Mouse (Mus musculus): ENCODE results near the gene Susd3. TPM values are rescaled to one million over a fixed set of nuclear protein-coding genes. Genes with fewer than 3 reads are reported as not detected.

Susd3 gene
- polyA plus RNA-seq, 1 experiment from 2014 or later, result 1.3 TPM

DNA sequence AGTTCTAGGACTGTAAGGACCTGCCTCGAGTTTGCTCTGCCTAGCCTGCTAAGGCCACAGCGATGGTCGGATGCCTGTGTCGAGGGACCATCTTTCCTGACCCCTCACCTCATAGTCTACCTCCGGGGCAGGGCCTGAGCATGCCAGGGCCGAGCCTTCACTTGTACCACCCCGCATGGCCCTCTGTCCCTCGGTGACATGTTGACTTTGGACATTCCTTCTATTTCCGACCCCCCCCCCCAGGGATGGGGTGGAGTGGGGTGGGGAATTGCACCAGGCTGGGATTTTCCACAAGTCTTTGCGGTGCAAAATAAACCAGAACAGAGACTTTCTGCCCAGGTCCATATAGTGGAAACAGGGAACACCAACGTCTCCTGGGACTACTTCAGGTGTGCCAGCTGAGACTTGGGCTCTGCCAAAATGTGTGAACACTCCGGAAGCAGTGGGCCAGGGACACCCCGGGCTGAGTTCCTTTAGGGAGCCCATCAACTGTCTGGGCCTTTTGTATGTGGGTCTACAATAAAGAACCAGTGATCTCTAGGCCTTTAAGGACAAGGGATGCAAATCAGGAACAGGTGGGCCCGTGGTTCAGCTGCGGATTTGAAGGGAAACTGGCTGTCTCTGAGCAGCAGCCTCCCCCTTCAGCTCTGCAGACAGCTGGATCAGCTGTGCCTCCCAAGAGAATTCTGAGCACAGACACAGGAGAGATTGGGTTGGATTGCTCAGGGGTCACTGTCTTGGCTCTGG, 60.1 kb downstream of the Susd3 start:
- H3K27me3 ChIP-seq (ENCODE audit: control insufficient read depth, insufficient read depth, low read length), result no peaks in the 10 kb centered on the region
- H3K27ac ChIP-seq (replicated peaks; ENCODE audit: low read depth, low read length), result no peak overlapping the region
- H3K9ac ChIP-seq (replicated peaks; ENCODE audit: low read length), result no peak overlapping the region
- H3K4me1 ChIP-seq (ENCODE audit: control insufficient read depth, insufficient read depth, low read length), result 0 out of 2 replicates have a peak, but pooled peaks cover 2% of the 10 kb centered on the region
- no peaks in the 10 kb centered on the region for H3K9me3 ChIP-seq (replicated peaks; ENCODE audit: control insufficient read depth, low read length)
- no peak for ATAC-seq (replicated peaks; ENCODE audit: insufficient number of reproducible peaks, low FRiP score, low TSS enrichment, low read depth)
- no peaks in the 10 kb centered on the region for H3K36me3 ChIP-seq (replicated peaks; ENCODE audit: control insufficient read depth, insufficient read depth, low read depth, low read length)
- H3K4me2 ChIP-seq (ENCODE audit: low read depth, low read length), result peak overlapping the region; percentile 97
- DNase-seq (ENCODE audit: low spot score), result peak; percentile 66
- 20% methylated on average over 15 of the region's 15 CpGs for WGBS
- H3K4me3 ChIP-seq (ENCODE audit: low read depth, low read length), result peak overlapping the region; percentile 69

DNA sequence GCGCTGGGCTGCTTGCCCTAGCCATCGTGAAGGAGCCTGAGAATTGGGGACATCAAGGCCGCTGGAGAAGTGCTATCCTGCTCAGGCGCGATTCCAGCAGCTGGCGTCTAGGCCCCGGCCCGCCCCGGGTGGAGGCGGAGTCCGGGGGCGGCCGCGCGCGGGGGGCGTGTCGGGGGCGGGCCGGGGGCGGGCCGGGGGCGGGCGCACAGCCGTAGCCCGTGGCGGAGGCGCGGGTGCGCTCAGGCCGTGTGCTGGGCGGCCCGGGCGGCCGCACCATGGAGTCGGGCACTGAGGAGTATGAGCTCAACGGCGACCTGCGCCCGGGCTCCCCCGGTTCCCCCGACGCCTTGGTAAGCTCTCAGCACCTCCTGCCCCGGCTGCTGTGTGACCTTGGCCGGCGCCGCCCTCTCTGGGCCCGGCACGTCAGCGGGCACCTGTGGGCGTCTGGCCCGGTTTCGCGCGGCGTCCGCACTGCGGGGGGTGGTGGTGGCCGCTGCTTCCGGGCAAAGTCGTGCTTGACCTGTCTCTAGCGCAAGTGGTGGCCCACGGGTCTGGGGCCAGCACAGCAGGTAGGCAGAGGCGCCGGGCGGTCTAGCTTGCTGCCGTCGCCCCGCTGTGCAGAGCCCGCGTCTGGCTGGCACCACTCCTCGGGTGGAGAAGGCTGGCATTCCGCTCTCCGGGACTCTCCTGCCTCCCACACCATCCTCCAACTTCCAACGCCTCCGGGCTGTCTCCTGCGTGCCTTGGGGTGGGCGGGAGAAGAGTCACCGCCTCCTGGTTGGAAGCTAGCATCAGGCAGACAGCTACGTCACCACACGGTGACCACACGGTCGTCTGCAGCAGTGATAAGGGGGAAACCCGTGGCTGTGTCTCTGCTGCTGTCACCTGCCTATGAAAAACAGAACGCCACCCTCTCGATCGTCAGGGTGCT, 61.0 kb downstream of the Susd3 start, which contains the start of gene Ninj1:
Gene Ninj1 (plus strand): TSS at position 198 of the 931 bp plus-strand sequence.
- no peaks in the 10 kb centered on the region for H3K27me3 ChIP-seq (ENCODE audit: control insufficient read depth, insufficient read depth, low read length)

DNA sequence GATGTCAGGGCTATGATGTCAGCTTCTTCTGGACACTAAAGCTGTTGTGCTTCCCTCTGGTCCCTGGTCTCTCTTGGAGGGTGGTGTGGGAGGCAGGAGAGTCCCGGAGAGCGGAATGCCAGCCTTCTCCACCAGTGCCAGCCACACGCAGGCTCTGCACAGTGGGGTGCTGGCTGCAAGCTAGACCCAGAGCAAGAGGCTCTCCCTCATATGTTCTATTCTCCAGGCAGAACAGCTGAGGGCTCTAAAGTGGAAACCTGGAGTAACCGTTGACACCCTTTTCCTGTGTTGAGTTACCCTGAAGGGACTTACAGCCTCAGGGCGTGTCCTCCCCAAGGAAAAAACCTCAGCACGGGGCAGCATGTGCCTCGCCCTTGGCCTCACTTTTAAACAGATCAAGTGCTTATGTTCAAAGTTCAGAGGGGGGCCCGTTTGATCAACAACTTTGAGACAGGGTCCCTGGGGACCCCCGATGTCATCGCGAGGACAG, 61.7 kb downstream of the Susd3 start:
- DNase-seq (ENCODE audit: low spot score) (no peak), ATAC-seq (replicated peaks; ENCODE audit: insufficient number of reproducible peaks, low FRiP score, low TSS enrichment, low read depth) (peak; percentile 10; the same call in 1 of the 2 replicates)
- Histone ChIP-seq H3K27me3 (ENCODE audit: control insufficient read depth, insufficient read depth, low read length) (no peaks in the 10 kb centered on the region), H3K4me1 (ENCODE audit: control insufficient read depth, insufficient read depth, low read length) (0 out of 2 replicates have a peak, but pooled peaks cover 2% of the 10 kb centered on the region), H3K36me3 (replicated peaks; ENCODE audit: control insufficient read depth, insufficient read depth, low read depth, low read length) (no peaks in the 10 kb centered on the region), H3K27ac (replicated peaks; ENCODE audit: low read depth, low read length) (no peak overlapping the region), H3K4me2 (ENCODE audit: low read depth, low read length) (peak overlapping the region; percentile 97), H3K9me3 (replicated peaks; ENCODE audit: control insufficient read depth, low read length) (no peaks in the 10 kb centered on the region), H3K9ac (replicated peaks; ENCODE audit: low read length) (peak overlapping the region; percentile 66), H3K4me3 (ENCODE audit: low read depth, low read length) (peak overlapping the region; percentile 69; the same call in 1 of the 2 replicates)
- 16% methylated on average over 11 of the region's 11 CpGs for WGBS

More for the DNA sequence above, 61.0 kb downstream of the Susd3 start, which contains the start of gene Ninj1:
- Histone ChIP-seq H3K36me3 (replicated peaks; ENCODE audit: control insufficient read depth, insufficient read depth, low read depth, low read length) (no peaks in the 10 kb centered on the region), H3K9ac (replicated peaks; ENCODE audit: low read length) (peak within 1 kb of the TSS; percentile 69), H3K27ac (replicated peaks; ENCODE audit: low read depth, low read length) (no peak within 1 kb of the TSS), H3K9me3 (replicated peaks; ENCODE audit: control insufficient read depth, low read length) (no peaks in the 10 kb centered on the region), H3K4me1 (ENCODE audit: control insufficient read depth, insufficient read depth, low read length) (0 out of 2 replicates have a peak, but pooled peaks cover 2% of the 10 kb centered on the region), H3K4me2 (ENCODE audit: low read depth, low read length) (peak within 1 kb of the TSS; percentile 97), H3K4me3 (ENCODE audit: low read depth, low read length) (peak within 1 kb of the TSS; percentile 69)
- WGBS, result 1% methylated on average over 77 of the region's 87 CpGs
- peak; percentile 84 for DNase-seq (ENCODE audit: low spot score)
- peak; percentile 89 for ATAC-seq (replicated peaks; ENCODE audit: insufficient number of reproducible peaks, low FRiP score, low TSS enrichment, low read depth)

DNA sequence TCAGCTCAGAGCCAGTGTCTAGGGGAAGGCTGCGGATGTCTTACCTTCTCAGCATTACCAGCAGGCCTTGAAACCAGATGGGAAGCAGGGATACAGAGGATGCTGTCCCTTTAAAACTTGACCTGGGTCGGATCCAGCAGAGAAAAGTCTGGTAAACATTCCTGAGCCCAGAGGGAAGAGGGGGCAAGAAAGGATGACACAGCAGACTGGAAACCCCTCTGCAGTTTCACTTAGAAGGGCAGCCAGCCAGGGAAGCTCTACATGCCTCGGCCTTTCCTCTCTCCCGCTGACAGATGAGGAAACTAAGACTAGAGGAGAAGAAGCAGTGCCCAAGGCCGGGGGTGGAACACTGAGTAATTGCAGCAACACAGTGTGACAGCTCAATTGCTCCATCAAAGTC, 64.9 kb downstream of the Susd3 start:
- 44% methylated on average over 5 of the region's 5 CpGs for WGBS
- Histone ChIP-seq H3K4me2 (ENCODE audit: low read depth, low read length) (no peak overlapping the region), H3K27me3 (ENCODE audit: control insufficient read depth, insufficient read depth, low read length) (no peaks in the 10 kb centered on the region), H3K36me3 (replicated peaks; ENCODE audit: control insufficient read depth, insufficient read depth, low read depth, low read length) (no peaks in the 10 kb centered on the region), H3K27ac (replicated peaks; ENCODE audit: low read depth, low read length) (no peak overlapping the region), H3K9ac (replicated peaks; ENCODE audit: low read length) (no peak overlapping the region), H3K4me1 (ENCODE audit: control insufficient read depth, insufficient read depth, low read length) (0 out of 2 replicates have a peak, but pooled peaks cover under 1% of the 10 kb centered on the region), H3K9me3 (replicated peaks; ENCODE audit: control insufficient read depth, low read length) (no peaks in the 10 kb centered on the region), H3K4me3 (ENCODE audit: low read depth, low read length) (no peak overlapping the region)
- ATAC-seq (replicated peaks; ENCODE audit: insufficient number of reproducible peaks, low FRiP score, low TSS enrichment, low read depth), result no peak
- no peak for DNase-seq (ENCODE audit: low spot score)

DNA sequence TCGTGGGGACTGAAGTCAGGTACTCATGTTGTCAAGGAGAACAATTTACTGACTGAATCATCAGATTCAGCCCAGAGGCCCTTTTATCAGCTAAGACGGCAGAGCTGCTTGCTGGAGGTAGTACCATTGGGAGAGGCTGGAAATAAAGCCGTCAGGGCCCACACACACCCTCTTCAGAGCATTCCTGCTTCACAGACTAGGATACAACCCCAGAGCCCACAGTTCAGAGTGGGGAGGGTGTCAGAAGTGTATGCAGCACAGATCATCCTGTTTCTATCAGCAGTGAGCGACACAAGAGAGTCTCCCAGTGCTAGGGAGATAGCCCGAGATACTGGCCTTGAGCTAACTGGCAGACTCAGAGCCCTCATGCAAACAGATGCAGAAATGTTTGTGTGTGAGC, 65.3 kb downstream of the Susd3 start:
- WGBS, result 72% methylated on average over 5 of the region's 5 CpGs
- DNase-seq (ENCODE audit: low spot score) (no peak), ATAC-seq (replicated peaks; ENCODE audit: insufficient number of reproducible peaks, low FRiP score, low TSS enrichment, low read depth) (no peak)
- no peak overlapping the region for H3K4me2 ChIP-seq (ENCODE audit: low read depth, low read length)
- no peaks in the 10 kb centered on the region for H3K9me3 ChIP-seq (replicated peaks; ENCODE audit: control insufficient read depth, low read length)
- H3K4me1 ChIP-seq (ENCODE audit: control insufficient read depth, insufficient read depth, low read length), result no peaks in the 10 kb centered on the region
- no peak overlapping the region for H3K4me3 ChIP-seq (ENCODE audit: low read depth, low read length)
- no peak overlapping the region for H3K27ac ChIP-seq (replicated peaks; ENCODE audit: low read depth, low read length)
- H3K9ac ChIP-seq (replicated peaks; ENCODE audit: low read length), result no peak overlapping the region
- H3K36me3 ChIP-seq (replicated peaks; ENCODE audit: control insufficient read depth, insufficient read depth, low read depth, low read length), result no peaks in the 10 kb centered on the region
- H3K27me3 ChIP-seq (ENCODE audit: control insufficient read depth, insufficient read depth, low read length), result no peaks in the 10 kb centered on the region

DNA sequence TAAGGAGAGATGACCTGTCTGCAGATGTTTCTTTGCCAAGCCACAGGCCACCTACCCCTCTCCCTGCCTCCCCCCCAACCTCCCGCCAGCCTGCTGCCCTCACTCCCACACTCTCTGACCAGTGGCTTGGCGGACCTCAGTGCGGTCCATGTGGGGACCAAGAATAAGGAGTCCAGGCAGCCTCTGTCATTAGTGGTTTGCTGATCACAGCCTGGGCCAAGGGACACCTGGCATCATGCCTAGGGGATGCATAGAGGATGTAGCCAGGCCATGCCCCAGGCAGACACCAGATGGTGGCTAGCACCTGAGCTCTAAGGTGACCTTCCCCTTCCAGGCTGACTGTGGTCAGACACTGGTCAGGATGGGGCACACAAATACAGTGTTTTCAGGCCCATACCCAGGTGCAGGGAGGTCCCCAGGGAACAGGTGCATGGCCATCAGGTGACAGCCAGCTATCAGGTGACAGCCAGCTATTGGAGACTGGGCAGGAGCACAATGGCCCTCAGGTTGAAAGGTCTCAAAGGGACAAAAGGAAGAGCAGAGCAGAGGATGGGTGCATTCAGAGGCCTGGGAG, 67.0 kb downstream of the Susd3 start:
- Histone ChIP-seq H3K27ac (replicated peaks; ENCODE audit: low read depth, low read length) (no peak overlapping the region), H3K4me2 (ENCODE audit: low read depth, low read length) (no peak overlapping the region), H3K27me3 (ENCODE audit: control insufficient read depth, insufficient read depth, low read length) (no peaks in the 10 kb centered on the region), H3K9ac (replicated peaks; ENCODE audit: low read length) (no peak overlapping the region), H3K4me1 (ENCODE audit: control insufficient read depth, insufficient read depth, low read length) (no peaks in the 10 kb centered on the region), H3K36me3 (replicated peaks; ENCODE audit: control insufficient read depth, insufficient read depth, low read depth, low read length) (no peaks in the 10 kb centered on the region), H3K9me3 (replicated peaks; ENCODE audit: control insufficient read depth, low read length) (no peaks in the 10 kb centered on the region), H3K4me3 (ENCODE audit: low read depth, low read length) (no peak overlapping the region)
- ATAC-seq (replicated peaks; ENCODE audit: insufficient number of reproducible peaks, low FRiP score, low TSS enrichment, low read depth), result no peak
- WGBS, result 95% methylated on average over 3 of the region's 3 CpGs
- DNase-seq (ENCODE audit: low spot score), result no peak

DNA sequence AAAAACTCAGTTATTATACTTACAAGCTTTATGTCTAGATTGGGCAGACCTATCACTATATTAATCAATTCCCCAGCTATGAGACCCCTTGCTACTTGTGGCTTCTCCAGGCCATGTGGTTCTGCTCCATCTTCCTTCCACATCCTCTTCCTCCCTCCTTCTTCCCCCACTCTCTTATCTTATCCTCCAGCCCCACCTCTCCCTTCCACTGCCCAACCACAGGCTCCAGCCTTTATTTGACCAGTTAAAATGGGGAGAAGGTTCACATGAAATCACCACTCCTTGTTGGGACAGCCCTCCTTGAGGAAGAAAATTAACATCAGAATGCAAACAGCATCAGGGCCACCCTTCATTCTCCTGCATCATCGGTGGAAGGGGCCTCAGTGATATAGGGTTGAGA, 67.8 kb downstream of the Susd3 start:
- H3K4me2 ChIP-seq (ENCODE audit: low read depth, low read length), result no peak overlapping the region
- H3K36me3 ChIP-seq (replicated peaks; ENCODE audit: control insufficient read depth, insufficient read depth, low read depth, low read length), result no peaks in the 10 kb centered on the region
- H3K9ac ChIP-seq (replicated peaks; ENCODE audit: low read length), result no peak overlapping the region
- 79% methylated on average over 1 of the region's 1 CpGs for WGBS
- H3K4me3 ChIP-seq (ENCODE audit: low read depth, low read length), result no peak overlapping the region
- no peaks in the 10 kb centered on the region for H3K9me3 ChIP-seq (replicated peaks; ENCODE audit: control insufficient read depth, low read length)
- H3K27ac ChIP-seq (replicated peaks; ENCODE audit: low read depth, low read length), result no peak overlapping the region
- no peak for ATAC-seq (replicated peaks; ENCODE audit: insufficient number of reproducible peaks, low FRiP score, low TSS enrichment, low read depth)
- no peak for DNase-seq (ENCODE audit: low spot score)
- H3K4me1 ChIP-seq (ENCODE audit: control insufficient read depth, insufficient read depth, low read length), result no peaks in the 10 kb centered on the region
- no peaks in the 10 kb centered on the region for H3K27me3 ChIP-seq (ENCODE audit: control insufficient read depth, insufficient read depth, low read length)
